Mouse (Mus musculus): Measurements from ENCODE around the gene Hs6st2. TPM values are rescaled to one million over a fixed set of nuclear protein-coding genes. Genes with fewer than 3 reads are reported as not detected.

Gene Hs6st2
- polyA plus RNA-seq (2014; fragmentation: Nextera tagmentation; extraction: Ambion mirVana): 26.8 and 28.7 TPM in 2 replicates

GRCm38 (mm10) chrX:51681756-51682155, at the start of gene Hs6st2:
TSS of gene Hs6st2 (minus strand) at chrX:51681856.
- Histone ChIP-seq H3K9ac (ENCODE audit: low read depth, low read length) (peak within 1 kb of the TSS; percentile 70), H3K4me1 (ENCODE audit: control insufficient read depth, insufficient read depth, low read length) (no peaks in the 10 kb centered on the region), H3K4me2 (ENCODE audit: low read depth, low read length) (peak within 1 kb of the TSS; percentile 76), H3K4me3 (ENCODE audit: low read depth, low read length) (peak within 1 kb of the TSS; percentile 54), H3K36me3 (ENCODE audit: control insufficient read depth, insufficient read depth, low read length) (no peaks in the 10 kb centered on the region), H3K27ac (replicated peaks; ENCODE audit: low read depth, low read length) (peak within 1 kb of the TSS; percentile 21; the same call in 1 of the 2 replicates), H3K27me3 (replicated peaks; ENCODE audit: control insufficient read depth, insufficient read depth, low read length) (peaks cover 17% of the 10 kb centered on the region), H3K9me3 (ENCODE audit: control insufficient read depth, low read length) (no peaks in the 10 kb centered on the region)
- WGBS: 28% methylated on average over 5 of the region's 5 CpGs
- ATAC-seq (ENCODE audit: low read depth) (no peak), DNase-seq (ENCODE audit: low spot score) (no peak)

- WGBS: 52% methylated on average over 8 of the region's 8 CpGs
- no peak overlapping the region for H3K4me3 ChIP-seq (ENCODE audit: low read depth, low read length)
- H3K4me1 ChIP-seq (ENCODE audit: control insufficient read depth, insufficient read depth, low read length): no peaks in the 10 kb centered on the region
- H3K9ac ChIP-seq (ENCODE audit: low read depth, low read length): no peak overlapping the region
- no peaks in the 10 kb centered on the region for H3K36me3 ChIP-seq (ENCODE audit: control insufficient read depth, insufficient read depth, low read length)
- no peak for ATAC-seq (ENCODE audit: low read depth)
- DNase-seq (ENCODE audit: low spot score): no peak
- H3K9me3 ChIP-seq (ENCODE audit: control insufficient read depth, low read length): no peaks in the 10 kb centered on the region
- H3K4me2 ChIP-seq (ENCODE audit: low read depth, low read length): no peak overlapping the region
- no peaks in the 10 kb centered on the region for H3K27me3 ChIP-seq (replicated peaks; ENCODE audit: control insufficient read depth, insufficient read depth, low read length)
- no peak overlapping the region for H3K27ac ChIP-seq (replicated peaks; ENCODE audit: low read depth, low read length)
Measured at GRCm38 (mm10) chrX:51714086-51714745, 32.6 kb upstream of the Hs6st2 start.

- Histone ChIP-seq H3K4me2 (ENCODE audit: low read depth, low read length) (no peak overlapping the region), H3K9ac (ENCODE audit: low read depth, low read length) (no peak overlapping the region), H3K36me3 (ENCODE audit: control insufficient read depth, insufficient read depth, low read length) (no peaks in the 10 kb centered on the region), H3K9me3 (ENCODE audit: control insufficient read depth, low read length) (no peaks in the 10 kb centered on the region), H3K4me1 (ENCODE audit: control insufficient read depth, insufficient read depth, low read length) (no peaks in the 10 kb centered on the region), H3K27me3 (replicated peaks; ENCODE audit: control insufficient read depth, insufficient read depth, low read length) (no peaks in the 10 kb centered on the region), H3K27ac (replicated peaks; ENCODE audit: low read depth, low read length) (no peak overlapping the region), H3K4me3 (ENCODE audit: low read depth, low read length) (no peak overlapping the region)
- DNase-seq (ENCODE audit: low spot score) (no peak), ATAC-seq (ENCODE audit: low read depth) (no peak)
- 55% methylated on average over 1 of the region's 1 CpGs for WGBS
Measured at GRCm38 (mm10) chrX:51712996-51713395, 31.3 kb upstream of the Hs6st2 start.

GRCm38 (mm10) chrX:51702823-51703222, 21.2 kb upstream of the Hs6st2 start:
- Histone ChIP-seq H3K9ac (ENCODE audit: low read depth, low read length) (no peak overlapping the region), H3K27me3 (replicated peaks; ENCODE audit: control insufficient read depth, insufficient read depth, low read length) (no peaks in the 10 kb centered on the region), H3K4me1 (ENCODE audit: control insufficient read depth, insufficient read depth, low read length) (no peaks in the 10 kb centered on the region), H3K36me3 (ENCODE audit: control insufficient read depth, insufficient read depth, low read length) (no peaks in the 10 kb centered on the region), H3K9me3 (ENCODE audit: control insufficient read depth, low read length) (no peaks in the 10 kb centered on the region), H3K4me2 (ENCODE audit: low read depth, low read length) (no peak overlapping the region), H3K27ac (replicated peaks; ENCODE audit: low read depth, low read length) (no peak overlapping the region), H3K4me3 (ENCODE audit: low read depth, low read length) (no peak overlapping the region)
- ATAC-seq (ENCODE audit: low read depth) (peak; percentile 67), DNase-seq (ENCODE audit: low spot score) (peak; percentile 24)
- WGBS: 50% methylated on average over 4 of the region's 4 CpGs

GRCm38 (mm10) chrX:51699079-51699478, 17.4 kb upstream of the Hs6st2 start:
- no peak overlapping the region for H3K4me3 ChIP-seq (ENCODE audit: low read depth, low read length)
- H3K9ac ChIP-seq (ENCODE audit: low read depth, low read length): no peak overlapping the region
- no peaks in the 10 kb centered on the region for H3K36me3 ChIP-seq (ENCODE audit: control insufficient read depth, insufficient read depth, low read length)
- no peak overlapping the region for H3K27ac ChIP-seq (replicated peaks; ENCODE audit: low read depth, low read length)
- ATAC-seq (ENCODE audit: low read depth) (peak; percentile 57; the same call in 1 of the 2 replicates), DNase-seq (ENCODE audit: low spot score) (peak; percentile 56)
- H3K9me3 ChIP-seq (ENCODE audit: control insufficient read depth, low read length): no peaks in the 10 kb centered on the region
- H3K4me2 ChIP-seq (ENCODE audit: low read depth, low read length): no peak overlapping the region
- no peaks in the 10 kb centered on the region for H3K27me3 ChIP-seq (replicated peaks; ENCODE audit: control insufficient read depth, insufficient read depth, low read length)
- no peaks in the 10 kb centered on the region for H3K4me1 ChIP-seq (ENCODE audit: control insufficient read depth, insufficient read depth, low read length)
- WGBS: 35% methylated on average over 4 of the region's 4 CpGs

- H3K27me3 ChIP-seq (replicated peaks; ENCODE audit: control insufficient read depth, insufficient read depth, low read length): peaks cover 14% of the 10 kb centered on the region
- DNase-seq (ENCODE audit: low spot score) (no peak), ATAC-seq (ENCODE audit: low read depth) (no peak)
- WGBS: 70% methylated on average over 6 of the region's 6 CpGs
- H3K27ac ChIP-seq (replicated peaks; ENCODE audit: low read depth, low read length): no peak overlapping the region
- H3K4me1 ChIP-seq (ENCODE audit: control insufficient read depth, insufficient read depth, low read length): no peaks in the 10 kb centered on the region
- H3K9ac ChIP-seq (ENCODE audit: low read depth, low read length): no peak overlapping the region
- H3K9me3 ChIP-seq (ENCODE audit: control insufficient read depth, low read length): no peaks in the 10 kb centered on the region
- H3K36me3 ChIP-seq (ENCODE audit: control insufficient read depth, insufficient read depth, low read length): no peaks in the 10 kb centered on the region
- no peak overlapping the region for H3K4me3 ChIP-seq (ENCODE audit: low read depth, low read length)
- no peak overlapping the region for H3K4me2 ChIP-seq (ENCODE audit: low read depth, low read length)
Measured at GRCm38 (mm10) chrX:51686048-51686949, 4.6 kb upstream of the Hs6st2 start.

- H3K27ac ChIP-seq (replicated peaks; ENCODE audit: low read depth, low read length): no peak overlapping the region
- no peaks in the 10 kb centered on the region for H3K4me1 ChIP-seq (ENCODE audit: control insufficient read depth, insufficient read depth, low read length)
- ATAC-seq (ENCODE audit: low read depth): no peak
- no peak for DNase-seq (ENCODE audit: low spot score)
- no peaks in the 10 kb centered on the region for H3K9me3 ChIP-seq (ENCODE audit: control insufficient read depth, low read length)
- H3K36me3 ChIP-seq (ENCODE audit: control insufficient read depth, insufficient read depth, low read length): no peaks in the 10 kb centered on the region
- H3K9ac ChIP-seq (ENCODE audit: low read depth, low read length): no peak overlapping the region
- no peak overlapping the region for H3K4me2 ChIP-seq (ENCODE audit: low read depth, low read length)
- H3K4me3 ChIP-seq (ENCODE audit: low read depth, low read length): no peak overlapping the region
- 44% methylated on average over 3 of the region's 3 CpGs for WGBS
- peaks cover 17% of the 10 kb centered on the region for H3K27me3 ChIP-seq (replicated peaks; ENCODE audit: control insufficient read depth, insufficient read depth, low read length)
Measured at GRCm38 (mm10) chrX:51684336-51685056, 2.8 kb upstream of the Hs6st2 start.

GRCm38 (mm10) chrX:51681170-51681667, 437 bp downstream of the Hs6st2 start:
- peaks cover 17% of the 10 kb centered on the region for H3K27me3 ChIP-seq (replicated peaks; ENCODE audit: control insufficient read depth, insufficient read depth, low read length)
- ATAC-seq (ENCODE audit: low read depth) (peak; percentile 75), DNase-seq (ENCODE audit: low spot score) (peak; percentile 67)
- H3K27ac ChIP-seq (replicated peaks; ENCODE audit: low read depth, low read length): peak overlapping the region; percentile 21; the same call in 1 of the 2 replicates
- peak overlapping the region; percentile 70 for H3K9ac ChIP-seq (ENCODE audit: low read depth, low read length)
- 31% methylated on average over 13 of the region's 43 CpGs for WGBS
- H3K4me1 ChIP-seq (ENCODE audit: control insufficient read depth, insufficient read depth, low read length): no peaks in the 10 kb centered on the region
- peak overlapping the region; percentile 76 for H3K4me2 ChIP-seq (ENCODE audit: low read depth, low read length)
- no peaks in the 10 kb centered on the region for H3K36me3 ChIP-seq (ENCODE audit: control insufficient read depth, insufficient read depth, low read length)
- peak overlapping the region; percentile 54 for H3K4me3 ChIP-seq (ENCODE audit: low read depth, low read length)
- H3K9me3 ChIP-seq (ENCODE audit: control insufficient read depth, low read length): no peaks in the 10 kb centered on the region
